Mouse (Mus musculus) lung, postnatal 0 days (tissue): ENCODE results near the gene Moap1.

ENCODE experiments used
- CTCF ChIP-seq: IDR thresholded peaks from 2 replicates; pipeline ENCODE4 v1.5.1; 2016; ENCODE audit warnings: antibody characterized with exemption, mild to moderate bottlenecking
- EP300 ChIP-seq: IDR thresholded peaks from 2 replicates; pipeline ENCODE4 v1.6.1; 2016; ENCODE audit warnings: antibody characterized with exemption, mild to moderate bottlenecking, control low read depth

DNA sequence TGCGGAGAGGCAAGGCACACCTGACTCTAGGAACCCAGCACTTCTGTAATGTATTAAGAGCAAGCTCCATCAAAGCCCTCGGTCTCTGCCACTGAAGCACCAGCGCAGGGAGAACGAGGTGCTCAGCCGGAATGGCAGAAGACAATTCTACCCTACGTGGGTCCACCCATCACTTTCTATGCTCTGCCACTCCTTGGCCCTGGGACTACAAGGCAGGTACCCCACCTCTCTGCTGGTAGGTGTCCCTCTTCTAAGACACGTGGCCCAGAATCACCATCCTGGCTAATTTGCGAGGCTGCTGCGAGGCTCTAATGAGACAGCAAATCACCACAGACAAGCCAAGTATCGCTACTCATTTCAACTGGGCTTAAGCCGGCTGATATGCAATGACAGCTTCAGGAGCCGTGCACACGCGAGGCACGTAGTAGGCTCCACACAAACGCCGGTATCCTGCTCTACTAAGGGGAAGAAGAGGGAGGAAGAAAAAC lies 39.5 kb downstream of the Moap1 start:
- TF ChIP-seq EP300 (no peak), CTCF (no peak)
